Mouse (Mus musculus) small intestine, adult 2 months (tissue): ENCODE measurements around the gene Cacna1a.

Experiments
- CTCF ChIP-seq: fragments of 200-500 bp; IDR thresholded peaks from 2 replicates; pipeline ENCODE4 v1.5.1; 2012; ENCODE audit warnings: low read depth, mild to moderate bottlenecking, control low read depth, inconsistent platforms, low read length, moderate library complexity, mixed read lengths; ENCODE audit not compliant: insufficient replicate concordance, insufficient read length; ENCODE audit errors: extremely low read depth
- POLR2A ChIP-seq: fragments of 200-500 bp; IDR thresholded peaks from 2 replicates; pipeline ENCODE4 v1.6.1; 2012; ENCODE audit warnings: low read depth, mild to moderate bottlenecking, control low read depth, inconsistent platforms, low read length, moderate library complexity

- TF ChIP-seq CTCF: peak; percentile 73
- TF ChIP-seq POLR2A: 0 out of 2 replicates have a peak, but pooled peaks have one; percentile 25
These were observed 251.1 kb downstream of the Cacna1a start for GRCm38 (mm10) chr8:84639162-84640009.
